Mouse (Mus musculus): Measurements from ENCODE around the gene Cdh23. TPM values are rescaled to one million over a fixed set of nuclear protein-coding genes. Genes with fewer than 3 reads are reported as not detected.
"Not testable (repeated sequence)": the region's sequence is repeated elsewhere in the genome, so short reads cannot be mapped to it uniquely, and the experiment has no call there.

Gene Cdh23
- polyA plus RNA-seq, 1 experiment: 2.1 TPM

- TF ChIP-seq CEBPB (IDR thresholded peaks at IDR 0.05; ENCODE audit: insufficient read depth, poor library complexity, severe bottlenecking) (no peak), REST (IDR thresholded peaks at IDR 0.05; ENCODE audit: insufficient read depth, insufficient read length) (no peak), POLR2A (IDR thresholded peaks at IDR 0.05; ENCODE audit: insufficient read length, low read depth) (no peak), MYOG (IDR thresholded peaks at IDR 0.05; ENCODE audit: control insufficient read depth in 1 of 3, insufficient read depth in 1 of 3, insufficient read length in 2 of 3, low read depth in 2 of 3) (no peak), POLR2AphosphoS2 (IDR thresholded peaks at IDR 0.05; ENCODE audit: insufficient read length, low read depth) (no peak), MYOD1 (IDR thresholded peaks at IDR 0.05; ENCODE audit: control insufficient read depth in 1 of 3, insufficient read length in 2 of 3, low read depth in 2 of 3) (no peak), SRF (IDR thresholded peaks at IDR 0.05; ENCODE audit: control insufficient read depth, insufficient read length, low read depth) (no peak), TCF3 (IDR thresholded peaks at IDR 0.05; ENCODE audit: insufficient read length, low read depth) (no peak), MAX (IDR thresholded peaks at IDR 0.05; ENCODE audit: low read depth) (no peak), E2F4 (IDR thresholded peaks at IDR 0.05; ENCODE audit: insufficient read depth) (no peak), USF1 (IDR thresholded peaks at IDR 0.05; ENCODE audit: low read depth) (no peak), TCF12 (IDR thresholded peaks at IDR 0.05; ENCODE audit: insufficient read depth, poor library complexity, severe bottlenecking) (no peak)
- Histone ChIP-seq H3K36me3 (ENCODE audit: control insufficient read depth, insufficient read depth) (no peaks in the 10 kb centered on the region), H3K27me3 (ENCODE audit: control insufficient read depth, insufficient read depth, insufficient read length) (no peaks in the 10 kb centered on the region), H3K4me2 (ENCODE audit: low read depth) (no peak overlapping the region), H3K4me3 (no peak overlapping the region), H3K79me2 (ENCODE audit: control insufficient read depth, insufficient read depth) (no peaks in the 10 kb centered on the region), H3ac (ENCODE audit: control insufficient read depth, insufficient read length) (no peak overlapping the region)
Observed at GRCm38 (mm10) chr10:60720461-60720860, 24.2 kb upstream of the Cdh23 start.

- TF ChIP-seq SRF (IDR thresholded peaks at IDR 0.05; ENCODE audit: control insufficient read depth, insufficient read length, low read depth) (no peak), TCF12 (IDR thresholded peaks at IDR 0.05; ENCODE audit: insufficient read depth, poor library complexity, severe bottlenecking) (no peak), E2F4 (IDR thresholded peaks at IDR 0.05; ENCODE audit: insufficient read depth) (no peak), TCF3 (IDR thresholded peaks at IDR 0.05; ENCODE audit: insufficient read length, low read depth) (no peak), POLR2AphosphoS2 (IDR thresholded peaks at IDR 0.05; ENCODE audit: insufficient read length, low read depth) (no peak), MYOG (IDR thresholded peaks at IDR 0.05; ENCODE audit: control insufficient read depth in 1 of 3, insufficient read depth in 1 of 3, insufficient read length in 2 of 3, low read depth in 2 of 3) (no peak), REST (IDR thresholded peaks at IDR 0.05; ENCODE audit: insufficient read depth, insufficient read length) (no peak), USF1 (IDR thresholded peaks at IDR 0.05; ENCODE audit: low read depth) (no peak), MAX (IDR thresholded peaks at IDR 0.05; ENCODE audit: low read depth) (no peak), CEBPB (IDR thresholded peaks at IDR 0.05; ENCODE audit: insufficient read depth, poor library complexity, severe bottlenecking) (no peak), MYOD1 (IDR thresholded peaks at IDR 0.05; ENCODE audit: control insufficient read depth in 1 of 3, insufficient read length in 2 of 3, low read depth in 2 of 3) (no peak), POLR2A (IDR thresholded peaks at IDR 0.05; ENCODE audit: insufficient read length, low read depth) (no peak)
- Histone ChIP-seq H3K79me2 (ENCODE audit: control insufficient read depth, insufficient read depth) (no peaks in the 10 kb centered on the region), H3K36me3 (ENCODE audit: control insufficient read depth, insufficient read depth) (no peaks in the 10 kb centered on the region)
Observed at GRCm38 (mm10) chr10:60718491-60718890, 22.2 kb upstream of the Cdh23 start.

GRCm38 (mm10) chr10:60716449-60716848 lies 20.2 kb upstream of the Cdh23 start:
- Histone ChIP-seq H3K4me2 (ENCODE audit: low read depth) (no peak overlapping the region), H3K79me2 (ENCODE audit: control insufficient read depth, insufficient read depth) (no peaks in the 10 kb centered on the region), H3K4me3 (no peak overlapping the region), H3ac (ENCODE audit: control insufficient read depth, insufficient read length) (no peak overlapping the region), H3K27me3 (ENCODE audit: control insufficient read depth, insufficient read depth, insufficient read length) (no peaks in the 10 kb centered on the region), H3K36me3 (ENCODE audit: control insufficient read depth, insufficient read depth) (no peaks in the 10 kb centered on the region)
- TF ChIP-seq MYOD1 (IDR thresholded peaks at IDR 0.05; ENCODE audit: control insufficient read depth in 1 of 3, insufficient read length in 2 of 3, low read depth in 2 of 3) (no peak), POLR2A (IDR thresholded peaks at IDR 0.05; ENCODE audit: insufficient read length, low read depth) (no peak), TCF12 (IDR thresholded peaks at IDR 0.05; ENCODE audit: insufficient read depth, poor library complexity, severe bottlenecking) (no peak), MYOG (IDR thresholded peaks at IDR 0.05; ENCODE audit: control insufficient read depth in 1 of 3, insufficient read depth in 1 of 3, insufficient read length in 2 of 3, low read depth in 2 of 3) (no peak), USF1 (IDR thresholded peaks at IDR 0.05; ENCODE audit: low read depth) (no peak)

More at GRCm38 (mm10) chr10:60718491-60718890, 22.2 kb upstream of the Cdh23 start:
- H3K4me2 ChIP-seq (ENCODE audit: low read depth): no peak overlapping the region
- H3K4me3 ChIP-seq: no peak overlapping the region
- no peak overlapping the region for H3ac ChIP-seq (ENCODE audit: control insufficient read depth, insufficient read length)
- H3K27me3 ChIP-seq (ENCODE audit: control insufficient read depth, insufficient read depth, insufficient read length): no peaks in the 10 kb centered on the region

- not testable (repeated sequence) for H3K4me3 ChIP-seq; H3K4me2 ChIP-seq (ENCODE audit: low read depth); H3K79me2 ChIP-seq (ENCODE audit: control insufficient read depth, insufficient read depth); H3ac ChIP-seq (ENCODE audit: control insufficient read depth, insufficient read length); H3K36me3 ChIP-seq (ENCODE audit: control insufficient read depth, insufficient read depth); H3K27me3 ChIP-seq (ENCODE audit: control insufficient read depth, insufficient read depth, insufficient read length)
Observed at GRCm38 (mm10) chr10:60712299-60712698, 16.0 kb upstream of the Cdh23 start.

DNA sequence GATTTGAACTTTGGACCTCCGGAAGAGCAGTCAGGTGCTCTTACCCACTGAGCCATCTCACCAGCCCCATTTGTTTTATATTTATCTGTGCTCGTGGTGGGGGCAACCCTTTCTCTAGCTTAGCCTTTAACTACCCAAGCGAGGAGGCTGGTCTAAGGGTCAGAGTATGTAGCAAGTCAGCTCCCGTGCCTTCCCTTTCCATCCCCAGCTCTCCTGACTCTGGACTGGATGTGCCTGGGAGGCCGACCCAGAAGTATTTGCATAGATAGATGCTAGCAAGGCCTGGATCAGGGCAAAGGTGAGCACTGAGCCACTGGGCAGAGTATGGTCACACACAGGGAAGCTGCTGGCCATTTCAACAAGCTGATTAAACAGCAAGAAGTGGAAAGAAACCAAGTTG lies 12.5 kb upstream of the Cdh23 start:
- TF ChIP-seq POLR2A (IDR thresholded peaks at IDR 0.05; ENCODE audit: insufficient read length, low read depth) (no peak), POLR2AphosphoS2 (IDR thresholded peaks at IDR 0.05; ENCODE audit: insufficient read length, low read depth) (no peak), TCF12 (IDR thresholded peaks at IDR 0.05; ENCODE audit: insufficient read depth, poor library complexity, severe bottlenecking) (no peak), SRF (IDR thresholded peaks at IDR 0.05; ENCODE audit: control insufficient read depth, insufficient read length, low read depth) (no peak), MAX (IDR thresholded peaks at IDR 0.05; ENCODE audit: low read depth) (no peak), MYOG (IDR thresholded peaks at IDR 0.05; ENCODE audit: control insufficient read depth in 1 of 3, insufficient read depth in 1 of 3, insufficient read length in 2 of 3, low read depth in 2 of 3) (no peak)
- no peaks in the 10 kb centered on the region for H3K36me3 ChIP-seq (ENCODE audit: control insufficient read depth, insufficient read depth)
- H3K27me3 ChIP-seq (ENCODE audit: control insufficient read depth, insufficient read depth, insufficient read length): peaks cover 16% of the 10 kb centered on the region
- H3K4me3 ChIP-seq: no peak overlapping the region
- H3K4me2 ChIP-seq (ENCODE audit: low read depth): no peak overlapping the region
- no peak overlapping the region for H3ac ChIP-seq (ENCODE audit: control insufficient read depth, insufficient read length)
- no peaks in the 10 kb centered on the region for H3K79me2 ChIP-seq (ENCODE audit: control insufficient read depth, insufficient read depth)

Measured in myocyte (in vitro differentiated cells).